Mouse (Mus musculus): ENCODE measurements around the gene Atf7. TPM values are rescaled to one million over a fixed set of nuclear protein-coding genes. Genes with fewer than 3 reads are reported as not detected.
A peak's percentile ranks its signal among the peaks of the same experiment; 100 is the strongest.

The Atf7 gene
- polyA plus RNA-seq, 1 experiment: 31.0 TPM

- H3K79me2 ChIP-seq (ENCODE audit: control insufficient read depth, insufficient read depth): peaks cover 51% of the 10 kb centered on the region
- no peak overlapping the region for H3K4me3 ChIP-seq (ENCODE audit: insufficient read depth, poor library complexity, severe bottlenecking)
- H3K27me3 ChIP-seq (ENCODE audit: control insufficient read depth, insufficient read depth, insufficient read length): no peaks in the 10 kb centered on the region
- no peak overlapping the region for H3ac ChIP-seq (ENCODE audit: control insufficient read depth, insufficient read length, low read depth)
- peaks cover 33% of the 10 kb centered on the region for H3K36me3 ChIP-seq (ENCODE audit: control insufficient read depth, insufficient read depth)
- H3K79me3 ChIP-seq (ENCODE audit: low read depth): peaks cover 8% of the 10 kb centered on the region
- TF ChIP-seq USF1 (IDR thresholded peaks at IDR 0.05; ENCODE audit: low read depth) (no peak), MAX (IDR thresholded peaks at IDR 0.05) (no peak), CEBPB (IDR thresholded peaks at IDR 0.05; ENCODE audit: low read depth) (no peak), MYOG (IDR thresholded peaks at IDR 0.05; ENCODE audit: control insufficient read depth, extremely low read depth, insufficient read length) (no peak), MYOD1 (IDR thresholded peaks at IDR 0.05; ENCODE audit: control insufficient read depth, insufficient read length, low read depth) (no peak), CTCF (IDR thresholded peaks at IDR 0.05; ENCODE audit: control insufficient read depth, insufficient read depth, insufficient read length) (no peak), FOSL1 (IDR thresholded peaks at IDR 0.05; ENCODE audit: insufficient read depth, low read length, poor library complexity, severe bottlenecking) (no peak)
Observed at GRCm38 (mm10) chr15:102578351-102578750, 46.9 kb downstream of the Atf7 start.

GRCm38 (mm10) chr15:102576972-102577371 is 48.3 kb downstream of the Atf7 start:
- no peak overlapping the region for H3K4me3 ChIP-seq (ENCODE audit: insufficient read depth, poor library complexity, severe bottlenecking)
- H3K79me3 ChIP-seq (ENCODE audit: low read depth): peaks cover 8% of the 10 kb centered on the region
- no peak overlapping the region for H3ac ChIP-seq (ENCODE audit: control insufficient read depth, insufficient read length, low read depth)
- TF ChIP-seq FOSL1 (IDR thresholded peaks at IDR 0.05; ENCODE audit: insufficient read depth, low read length, poor library complexity, severe bottlenecking) (no peak), CTCF (IDR thresholded peaks at IDR 0.05; ENCODE audit: control insufficient read depth, insufficient read depth, insufficient read length) (no peak), USF1 (IDR thresholded peaks at IDR 0.05; ENCODE audit: low read depth) (no peak), MYOD1 (IDR thresholded peaks at IDR 0.05; ENCODE audit: control insufficient read depth, insufficient read length, low read depth) (no peak), MAX (IDR thresholded peaks at IDR 0.05) (no peak), CEBPB (IDR thresholded peaks at IDR 0.05; ENCODE audit: low read depth) (no peak), MYOG (IDR thresholded peaks at IDR 0.05; ENCODE audit: control insufficient read depth, extremely low read depth, insufficient read length) (no peak)
- H3K27me3 ChIP-seq (ENCODE audit: control insufficient read depth, insufficient read depth, insufficient read length): no peaks in the 10 kb centered on the region
- peaks cover 51% of the 10 kb centered on the region for H3K79me2 ChIP-seq (ENCODE audit: control insufficient read depth, insufficient read depth)
- H3K36me3 ChIP-seq (ENCODE audit: control insufficient read depth, insufficient read depth): peaks cover 33% of the 10 kb centered on the region

DNA sequence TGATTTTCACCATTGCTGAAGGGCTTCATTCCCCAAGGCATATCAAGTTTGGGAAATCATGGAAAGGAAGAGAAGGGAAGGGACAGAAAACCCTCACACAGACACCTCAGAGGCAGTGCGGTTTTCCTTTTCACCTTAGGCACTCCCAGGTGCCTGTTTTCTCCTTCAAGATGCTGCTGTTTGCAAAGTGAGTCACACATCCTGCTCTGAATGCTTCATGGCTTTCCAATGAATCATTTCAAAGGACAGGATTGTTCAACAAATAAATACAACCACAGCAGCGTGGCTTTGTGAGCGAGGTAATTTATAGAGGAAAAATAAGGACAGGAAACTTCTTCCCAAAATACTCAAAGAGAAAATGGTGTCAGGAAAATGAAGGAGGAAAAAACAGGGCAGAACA is 53.2 kb downstream of the Atf7 start:
- Histone ChIP-seq H3K27me3 (ENCODE audit: control insufficient read depth, insufficient read depth, insufficient read length) (no peaks in the 10 kb centered on the region), H3ac (ENCODE audit: control insufficient read depth, insufficient read length, low read depth) (no peak overlapping the region), H3K79me3 (ENCODE audit: low read depth) (peaks cover 10% of the 10 kb centered on the region), H3K4me3 (ENCODE audit: insufficient read depth, poor library complexity, severe bottlenecking) (no peak overlapping the region), H3K79me2 (ENCODE audit: control insufficient read depth, insufficient read depth) (peaks cover 54% of the 10 kb centered on the region), H3K36me3 (ENCODE audit: control insufficient read depth, insufficient read depth) (peaks cover 18% of the 10 kb centered on the region)
- peak; percentile 28 for TF ChIP-seq MYOD1 (IDR thresholded peaks at IDR 0.05; ENCODE audit: control insufficient read depth, insufficient read length, low read depth)
- no peak for TF ChIP-seq CEBPB (IDR thresholded peaks at IDR 0.05; ENCODE audit: low read depth)
- TF ChIP-seq MAX (IDR thresholded peaks at IDR 0.05): peak; percentile 75
- no peak for TF ChIP-seq CTCF (IDR thresholded peaks at IDR 0.05; ENCODE audit: control insufficient read depth, insufficient read depth, insufficient read length)
- no peak for TF ChIP-seq USF1 (IDR thresholded peaks at IDR 0.05; ENCODE audit: low read depth)
- TF ChIP-seq FOSL1 (IDR thresholded peaks at IDR 0.05; ENCODE audit: insufficient read depth, low read length, poor library complexity, severe bottlenecking): peak; percentile 91
- no peak for TF ChIP-seq MYOG (IDR thresholded peaks at IDR 0.05; ENCODE audit: control insufficient read depth, extremely low read depth, insufficient read length)

DNA sequence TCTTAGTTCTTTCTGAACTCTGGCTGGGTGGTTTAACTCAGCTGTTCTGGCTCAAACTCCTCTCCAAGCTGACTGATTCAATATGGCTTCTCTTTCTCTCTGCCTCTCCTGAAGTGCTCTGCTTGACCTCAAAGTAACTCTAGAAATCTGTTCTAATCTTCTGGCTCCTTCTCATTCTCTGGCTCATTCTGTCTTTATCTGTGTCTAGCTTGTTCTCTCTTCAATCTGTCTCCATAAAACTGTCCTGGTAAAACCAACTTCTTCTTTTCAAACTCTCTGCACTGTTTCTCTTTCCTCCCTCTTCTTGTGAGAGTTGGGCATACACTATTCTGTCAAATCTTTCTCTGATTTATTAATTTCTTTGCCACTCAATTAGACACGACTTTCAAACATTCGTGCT is 57.4 kb downstream of the Atf7 start:
- Histone ChIP-seq H3K36me3 (ENCODE audit: control insufficient read depth, insufficient read depth) (peaks cover 15% of the 10 kb centered on the region), H3K79me3 (ENCODE audit: low read depth) (peaks cover 7% of the 10 kb centered on the region), H3K79me2 (ENCODE audit: control insufficient read depth, insufficient read depth) (peaks cover 25% of the 10 kb centered on the region), H3K4me3 (ENCODE audit: insufficient read depth, poor library complexity, severe bottlenecking) (no peak overlapping the region), H3K27me3 (ENCODE audit: control insufficient read depth, insufficient read depth, insufficient read length) (no peaks in the 10 kb centered on the region), H3ac (ENCODE audit: control insufficient read depth, insufficient read length, low read depth) (no peak overlapping the region)
- TF ChIP-seq CTCF (IDR thresholded peaks at IDR 0.05; ENCODE audit: control insufficient read depth, insufficient read depth, insufficient read length): no peak
- TF ChIP-seq MAX (IDR thresholded peaks at IDR 0.05): no peak
- TF ChIP-seq CEBPB (IDR thresholded peaks at IDR 0.05; ENCODE audit: low read depth): no peak
- no peak for TF ChIP-seq FOSL1 (IDR thresholded peaks at IDR 0.05; ENCODE audit: insufficient read depth, low read length, poor library complexity, severe bottlenecking)
- no peak for TF ChIP-seq MYOD1 (IDR thresholded peaks at IDR 0.05; ENCODE audit: control insufficient read depth, insufficient read length, low read depth)
- TF ChIP-seq MYOG (IDR thresholded peaks at IDR 0.05; ENCODE audit: control insufficient read depth, extremely low read depth, insufficient read length): no peak
- no peak for TF ChIP-seq USF1 (IDR thresholded peaks at IDR 0.05; ENCODE audit: low read depth)

DNA sequence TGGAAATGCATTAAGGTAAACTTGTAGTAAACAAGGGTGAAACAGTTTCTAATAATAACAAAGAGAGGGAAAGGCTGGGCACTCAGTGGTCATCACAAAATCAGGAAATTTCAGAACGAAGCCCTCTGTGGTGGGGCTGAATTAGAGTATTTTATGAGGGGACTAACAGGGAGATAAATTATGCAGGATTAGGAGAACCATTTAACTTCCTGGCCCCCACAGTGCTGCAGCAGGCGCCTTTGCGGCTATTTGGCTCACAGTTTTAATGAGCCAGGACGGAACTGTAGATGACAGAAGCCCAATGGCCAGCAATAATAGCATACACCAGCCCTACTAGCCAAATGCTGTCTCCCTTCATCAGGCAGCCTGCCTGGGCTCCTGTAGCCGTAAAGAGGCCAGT is 61.6 kb downstream of the Atf7 start:
- no peaks in the 10 kb centered on the region for H3K79me2 ChIP-seq (ENCODE audit: control insufficient read depth, insufficient read depth)
- H3K36me3 ChIP-seq (ENCODE audit: control insufficient read depth, insufficient read depth): peaks cover 38% of the 10 kb centered on the region
- H3ac ChIP-seq (ENCODE audit: control insufficient read depth, insufficient read length, low read depth): no peak overlapping the region
- peaks cover 4% of the 10 kb centered on the region for H3K79me3 ChIP-seq (ENCODE audit: low read depth)
- TF ChIP-seq MYOD1 (IDR thresholded peaks at IDR 0.05; ENCODE audit: control insufficient read depth, insufficient read length, low read depth) (no peak), MAX (IDR thresholded peaks at IDR 0.05) (no peak), CEBPB (IDR thresholded peaks at IDR 0.05; ENCODE audit: low read depth) (no peak), USF1 (IDR thresholded peaks at IDR 0.05; ENCODE audit: low read depth) (no peak), CTCF (IDR thresholded peaks at IDR 0.05; ENCODE audit: control insufficient read depth, insufficient read depth, insufficient read length) (no peak), FOSL1 (IDR thresholded peaks at IDR 0.05; ENCODE audit: insufficient read depth, low read length, poor library complexity, severe bottlenecking) (no peak), MYOG (IDR thresholded peaks at IDR 0.05; ENCODE audit: control insufficient read depth, extremely low read depth, insufficient read length) (no peak)
- no peak overlapping the region for H3K4me3 ChIP-seq (ENCODE audit: insufficient read depth, poor library complexity, severe bottlenecking)
- H3K27me3 ChIP-seq (ENCODE audit: control insufficient read depth, insufficient read depth, insufficient read length): no peaks in the 10 kb centered on the region

DNA sequence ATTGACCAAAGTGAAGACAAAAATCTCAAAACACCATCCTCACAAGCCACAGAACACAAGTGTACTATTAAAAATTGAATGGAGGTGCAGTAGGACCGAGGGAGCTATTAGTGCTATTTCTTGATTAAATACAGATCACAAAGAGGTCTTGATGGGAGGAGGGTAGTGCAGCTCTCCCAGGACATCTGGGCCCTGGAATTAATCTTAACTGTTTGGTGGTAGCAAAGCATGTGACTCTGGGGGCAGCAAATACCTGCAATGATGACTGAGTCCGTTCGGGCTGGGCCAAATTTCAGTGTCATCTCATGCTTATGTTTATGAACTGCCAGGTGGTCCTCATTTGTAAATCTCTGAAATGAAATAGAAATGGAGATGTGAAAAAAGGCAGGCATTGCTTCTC is 62.2 kb downstream of the Atf7 start:
- Histone ChIP-seq H3K79me2 (ENCODE audit: control insufficient read depth, insufficient read depth) (no peaks in the 10 kb centered on the region), H3K36me3 (ENCODE audit: control insufficient read depth, insufficient read depth) (peaks cover 42% of the 10 kb centered on the region), H3K79me3 (ENCODE audit: low read depth) (peaks cover 4% of the 10 kb centered on the region), H3K27me3 (ENCODE audit: control insufficient read depth, insufficient read depth, insufficient read length) (no peaks in the 10 kb centered on the region), H3ac (ENCODE audit: control insufficient read depth, insufficient read length, low read depth) (no peak overlapping the region), H3K4me3 (ENCODE audit: insufficient read depth, poor library complexity, severe bottlenecking) (no peak overlapping the region)
- TF ChIP-seq MYOD1 (IDR thresholded peaks at IDR 0.05; ENCODE audit: control insufficient read depth, insufficient read length, low read depth): no peak

All from C2C12 (cell line).